Mouse (Mus musculus): ENCODE results near the gene Csnk1e.

- TF ChIP-seq GATA1 (IDR thresholded peaks at IDR 0.05; ENCODE audit: low read length) (no peak), TAL1 (IDR thresholded peaks at IDR 0.05; ENCODE audit: low read length) (no peak)
Measured at GRCm38 (mm10) chr15:79502891-79503341, 47.5 kb upstream of the Csnk1e start.

All from erythroblast, embryonic 14.5 days (primary cell).